Mouse (Mus musculus): Measurements from ENCODE around the gene Slc17a5. TPM values are rescaled to one million over a fixed set of nuclear protein-coding genes. Genes with fewer than 3 reads are reported as not detected.
"Not testable (repeated sequence)": the region's sequence is repeated elsewhere in the genome, so short reads cannot be mapped to it uniquely, and the experiment has no call there.

The Slc17a5 gene
- total RNA-seq, 2 experiments from 2014 or later: 18.8 to 20.7 TPM

DNA sequence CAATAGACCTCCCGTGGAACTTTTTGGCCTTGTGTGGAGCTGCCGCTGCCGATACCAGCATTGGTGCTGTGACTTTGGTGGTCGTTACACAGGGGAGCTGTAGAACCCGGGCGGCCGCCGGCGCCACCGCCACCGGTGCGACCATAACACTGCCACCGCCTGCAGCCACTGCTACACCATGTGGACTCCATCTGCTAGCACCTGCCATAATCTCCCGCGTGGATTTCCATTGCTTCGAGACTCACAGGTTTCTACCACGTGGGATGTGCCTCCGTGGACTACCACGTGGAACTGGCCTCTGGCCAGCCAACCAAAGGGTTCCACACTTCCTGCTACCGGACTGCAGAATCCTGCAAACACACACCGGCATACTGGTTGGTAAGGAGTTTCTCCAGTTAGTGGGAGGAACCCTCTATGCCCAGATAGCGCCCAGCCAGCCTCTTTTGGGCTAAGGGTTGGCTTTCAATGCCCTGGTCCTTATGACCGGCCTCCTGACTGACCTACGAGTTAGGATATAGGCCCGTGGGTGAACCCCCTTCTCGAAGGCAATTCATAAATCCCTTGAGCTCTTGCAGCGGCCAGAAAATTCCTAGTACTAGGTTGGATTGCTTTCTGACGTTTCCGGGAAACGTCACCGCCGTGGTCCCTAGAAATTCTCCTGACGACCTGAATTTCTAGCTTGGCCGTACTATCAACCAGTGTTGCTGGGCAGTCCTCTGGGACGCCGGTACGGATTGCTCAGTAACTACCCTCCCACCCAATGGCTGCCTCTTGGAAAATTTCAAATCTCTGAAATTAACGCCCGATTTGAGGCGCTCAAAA is 66.8 kb downstream of the Slc17a5 start:
- peak; percentile 17 to 33 for DNase-seq (ENCODE audit: extremely low spot score in 1 of 2, low spot score in 1 of 2)

DNA sequence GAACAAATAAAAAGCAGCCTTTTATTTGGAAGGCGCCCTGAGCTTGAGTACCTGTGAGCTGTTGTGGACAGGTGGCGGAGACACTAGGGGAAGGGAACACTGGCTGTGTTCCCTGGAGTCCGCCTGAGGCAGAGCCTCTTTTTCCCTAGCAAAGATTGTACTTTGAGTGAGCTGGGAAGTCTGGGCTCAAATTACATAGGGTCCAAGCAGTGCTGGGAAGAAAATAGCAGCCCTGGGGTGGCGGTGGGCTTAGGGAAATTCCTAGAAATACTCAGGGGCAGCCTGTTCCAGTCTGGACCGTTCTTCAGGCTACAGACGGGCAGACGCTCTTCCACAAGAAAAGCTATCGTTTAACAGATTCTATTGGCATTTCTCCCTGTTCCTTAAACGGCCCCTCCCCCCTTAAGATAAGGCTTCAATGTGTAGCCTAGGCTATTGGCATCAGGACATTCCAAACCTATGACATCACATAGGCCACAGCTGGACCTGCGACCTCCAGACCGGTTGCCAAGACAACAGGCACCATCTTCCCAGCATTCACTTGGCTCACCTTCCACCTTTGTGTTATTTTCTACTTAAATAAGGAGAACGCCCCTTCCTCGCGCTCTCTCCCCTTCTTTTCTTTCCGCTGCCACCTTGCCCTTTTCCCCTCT is 67.6 kb downstream of the Slc17a5 start:
- DNase-seq (ENCODE audit: extremely low spot score in 1 of 2, low spot score in 1 of 2): no peak

DNA sequence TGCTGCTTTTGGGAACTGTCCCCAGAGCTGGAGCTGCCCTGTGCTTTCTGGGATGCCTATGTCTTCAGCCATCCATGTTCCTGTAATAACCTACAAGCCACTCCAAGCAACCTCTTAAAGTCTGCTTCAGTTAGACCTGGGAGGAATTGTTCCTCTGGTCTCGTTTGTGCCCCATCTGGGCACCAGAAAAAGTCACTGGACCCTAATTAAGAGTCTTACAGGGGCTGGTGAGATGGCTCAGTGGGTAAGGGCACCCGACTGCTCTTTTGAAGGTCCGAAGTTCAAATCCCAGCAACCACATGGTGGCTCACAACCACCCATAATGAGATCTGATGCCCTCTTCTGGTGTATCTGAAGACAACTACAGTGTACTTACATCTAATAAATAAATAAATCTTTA is 70.6 kb downstream of the Slc17a5 start:
- DNase-seq (ENCODE audit: extremely low spot score in 1 of 2, low spot score in 1 of 2): not testable (repeated sequence)

DNA sequence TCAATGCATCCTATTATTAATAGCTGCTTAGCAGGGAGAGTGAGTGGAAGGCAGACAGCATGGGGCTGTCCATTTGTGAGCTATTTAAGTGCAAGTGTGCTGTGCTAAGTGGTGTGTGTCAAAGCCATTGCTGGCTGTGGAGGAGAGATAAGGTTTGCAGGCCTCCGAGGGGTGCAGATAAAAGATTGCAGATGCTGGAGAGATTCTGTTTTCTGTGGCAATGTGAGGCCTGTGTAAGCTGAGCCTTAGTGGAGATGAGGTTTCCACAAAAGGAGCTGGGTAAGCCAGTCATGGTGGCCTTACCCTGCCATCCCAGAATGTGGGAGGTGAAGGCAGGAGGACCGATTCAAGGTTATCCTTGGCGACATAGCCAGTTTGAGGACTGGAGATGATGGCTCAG is 71.7 kb downstream of the Slc17a5 start:
- DNase-seq (ENCODE audit: extremely low spot score in 1 of 2, low spot score in 1 of 2): no peak

DNA sequence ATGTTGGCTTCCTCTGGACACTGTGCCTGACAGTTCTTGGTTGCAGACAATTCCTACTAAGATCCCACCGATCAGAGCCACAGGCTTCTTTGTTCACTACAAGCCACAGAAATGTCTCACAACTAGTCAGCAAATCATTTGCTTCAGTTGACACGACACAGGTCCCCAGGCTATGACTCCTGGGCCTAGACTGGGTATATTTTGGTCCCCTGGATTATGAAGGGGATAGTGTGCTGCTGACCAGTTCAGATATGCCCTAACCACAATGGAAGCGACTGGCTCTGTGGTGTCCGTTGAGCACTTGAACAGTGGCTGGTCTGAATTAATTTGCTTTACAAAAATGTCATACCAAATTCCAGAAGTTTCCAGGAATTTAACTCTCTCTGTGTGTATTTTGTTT is 73.2 kb downstream of the Slc17a5 start:
- DNase-seq (ENCODE audit: extremely low spot score in 1 of 2, low spot score in 1 of 2): no peak

DNA sequence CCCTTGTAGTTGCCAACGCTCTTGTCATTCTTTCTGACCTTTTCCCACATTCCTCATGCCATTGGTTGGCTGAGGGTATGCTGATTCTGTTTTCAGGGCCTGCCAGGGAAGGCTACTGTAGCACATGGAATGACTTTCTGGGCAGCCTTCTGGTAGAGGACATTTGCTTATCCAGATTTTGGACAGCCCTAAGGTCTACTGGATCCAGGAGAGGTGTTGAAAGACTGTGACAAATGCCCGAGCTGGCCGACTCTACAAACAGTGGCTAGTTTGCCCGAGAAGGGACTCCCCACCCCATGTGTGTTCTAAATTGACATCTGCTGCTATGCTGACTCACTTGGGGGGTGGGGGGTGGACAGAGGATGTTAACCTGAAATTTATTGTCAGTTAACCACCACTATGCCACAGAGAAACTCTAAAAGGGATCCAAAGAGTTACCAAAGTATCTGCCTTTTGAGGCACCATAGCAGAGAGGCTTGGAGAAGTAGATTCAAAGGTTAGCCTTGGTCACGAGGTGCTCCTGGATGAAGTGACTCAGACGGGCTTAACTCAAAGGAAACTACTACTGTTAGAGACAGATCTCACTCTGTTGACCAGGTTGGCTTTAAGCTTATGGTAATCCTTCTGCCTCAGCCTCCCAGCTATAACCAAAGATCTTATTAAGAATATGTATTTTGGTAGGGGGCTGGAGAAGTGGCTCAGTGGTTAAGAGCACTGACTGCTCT is 73.9 kb downstream of the Slc17a5 start:
- DNase-seq (ENCODE audit: extremely low spot score in 1 of 2, low spot score in 1 of 2): no peak

DNA sequence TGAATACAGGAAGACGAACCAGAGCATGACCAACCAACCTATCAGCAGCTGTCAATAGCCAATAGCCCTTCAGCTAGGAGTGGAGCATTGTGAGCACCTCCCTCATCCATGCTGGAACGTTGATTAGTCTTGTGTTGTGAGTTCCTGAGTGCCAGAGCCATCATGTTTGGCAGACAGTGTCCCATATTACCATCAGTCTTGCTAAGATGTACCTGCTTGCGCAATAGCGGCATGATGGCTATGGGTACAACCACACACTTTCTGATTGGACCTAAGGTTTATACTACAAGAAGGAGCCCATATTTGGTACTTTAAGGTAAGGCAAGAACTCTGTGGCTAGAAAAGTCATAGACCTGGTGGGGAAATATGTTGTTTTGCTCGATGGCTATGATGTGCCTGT is 76.1 kb downstream of the Slc17a5 start:
- DNase-seq (ENCODE audit: extremely low spot score in 1 of 2, low spot score in 1 of 2): no peak

DNA sequence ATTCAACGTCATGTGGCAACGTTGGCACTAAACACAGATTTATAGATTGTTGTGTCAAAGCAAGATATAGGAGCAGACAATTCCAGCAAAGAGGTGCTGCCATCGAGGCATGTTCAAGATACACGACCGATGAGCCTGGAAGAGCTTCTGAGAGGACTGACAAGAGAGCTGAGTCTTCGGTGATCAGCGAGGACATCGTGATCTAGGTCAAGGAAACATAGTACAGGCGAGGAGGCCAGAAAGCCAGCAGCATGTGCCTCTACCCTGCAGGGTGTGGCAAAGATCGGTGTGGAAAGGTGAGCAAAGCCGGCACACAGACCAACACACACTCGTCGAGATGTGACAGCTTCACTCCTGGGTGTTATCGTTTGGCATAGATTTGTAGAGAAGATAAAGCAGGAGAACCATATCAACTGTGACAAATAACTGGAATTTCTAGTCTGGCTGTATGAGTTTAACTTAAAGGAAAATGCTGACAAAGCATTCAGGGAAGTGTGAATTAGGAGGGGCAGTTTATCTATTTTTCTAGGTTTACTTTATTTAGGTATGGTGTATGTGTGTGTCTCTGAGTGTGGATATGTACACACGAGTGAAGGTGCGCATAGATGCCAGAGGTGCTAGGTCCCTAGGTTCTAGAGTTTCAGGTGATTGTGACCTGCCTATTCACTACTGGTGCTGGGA is 79.6 kb downstream of the Slc17a5 start:
- DNase-seq (ENCODE audit: extremely low spot score in 1 of 2, low spot score in 1 of 2): no peak

DNA sequence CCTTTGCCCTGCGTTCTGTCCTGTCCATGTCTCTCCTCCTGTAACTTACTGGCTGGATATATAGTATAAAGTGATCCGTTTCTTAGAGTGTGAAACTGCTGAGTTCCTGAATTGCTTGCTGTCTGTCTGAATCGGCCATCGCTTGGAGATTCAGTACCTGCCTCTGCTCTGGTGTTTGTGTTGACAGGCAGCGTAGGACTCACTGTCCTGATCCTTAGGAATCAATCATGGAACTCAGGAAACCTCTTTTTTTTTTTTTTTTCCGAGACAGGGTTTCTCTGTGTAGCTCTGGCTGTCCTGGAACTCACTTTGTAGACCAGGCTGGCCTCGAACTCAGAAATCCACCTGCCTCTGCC is 81.1 kb downstream of the Slc17a5 start:
- DNase-seq (ENCODE audit: extremely low spot score in 1 of 2, low spot score in 1 of 2): no peak

DNA sequence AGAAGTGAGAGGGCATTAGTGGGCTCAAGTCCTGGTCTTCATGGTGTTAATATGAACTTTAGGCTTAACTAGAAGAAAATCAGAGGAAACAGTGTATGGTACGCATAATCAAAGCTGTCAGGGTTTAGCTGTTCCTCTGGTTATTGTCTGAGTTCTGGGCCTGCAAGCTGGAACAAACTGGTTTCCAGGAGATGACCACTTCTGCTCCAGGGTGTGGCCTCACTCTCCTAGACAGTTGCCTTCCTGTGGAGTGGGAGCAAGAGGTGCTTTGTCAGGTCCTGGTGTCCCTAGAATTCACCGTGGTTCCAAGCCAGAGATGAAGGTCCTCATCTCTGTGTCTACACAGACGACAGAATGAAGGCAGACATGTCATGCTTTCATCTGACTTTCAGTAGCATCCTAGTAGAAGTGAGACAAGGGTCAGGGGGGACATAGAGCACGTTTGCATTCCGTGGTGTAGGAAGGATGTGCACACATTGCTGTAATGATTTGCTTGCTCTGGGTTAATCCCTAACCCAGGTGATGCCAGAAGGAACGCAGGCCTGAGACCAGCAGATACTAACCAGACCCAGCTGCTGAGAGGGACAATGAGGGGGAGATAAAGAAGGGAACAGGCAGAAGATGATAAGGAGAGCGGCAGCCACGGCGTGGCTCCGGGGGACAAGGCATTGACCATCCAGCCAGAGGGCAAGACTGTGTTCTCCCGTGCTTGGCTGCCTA is 81.7 kb downstream of the Slc17a5 start:
- no peak for DNase-seq (ENCODE audit: extremely low spot score in 1 of 2, low spot score in 1 of 2)

DNA sequence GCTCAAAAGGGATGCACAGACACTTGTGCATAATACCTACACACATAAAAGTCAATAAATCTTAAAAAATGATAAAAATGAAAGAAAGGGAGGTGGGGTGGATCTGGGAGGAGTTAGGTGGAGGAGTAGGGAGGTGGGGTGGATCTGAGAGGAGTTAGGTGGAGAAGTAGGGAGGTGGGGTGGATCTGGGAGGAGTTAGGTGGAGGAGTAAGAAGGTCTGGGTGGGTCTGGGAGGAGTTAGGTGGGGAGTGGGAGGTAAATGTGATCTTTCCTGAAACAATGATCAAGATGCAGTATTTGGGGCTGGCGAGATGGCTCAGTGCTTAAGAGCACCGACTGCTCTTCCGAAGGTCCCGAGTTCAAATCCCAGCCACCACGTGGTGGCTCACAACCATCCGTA is 82.6 kb downstream of the Slc17a5 start:
- DNase-seq (ENCODE audit: extremely low spot score in 1 of 2, low spot score in 1 of 2): no peak

DNA sequence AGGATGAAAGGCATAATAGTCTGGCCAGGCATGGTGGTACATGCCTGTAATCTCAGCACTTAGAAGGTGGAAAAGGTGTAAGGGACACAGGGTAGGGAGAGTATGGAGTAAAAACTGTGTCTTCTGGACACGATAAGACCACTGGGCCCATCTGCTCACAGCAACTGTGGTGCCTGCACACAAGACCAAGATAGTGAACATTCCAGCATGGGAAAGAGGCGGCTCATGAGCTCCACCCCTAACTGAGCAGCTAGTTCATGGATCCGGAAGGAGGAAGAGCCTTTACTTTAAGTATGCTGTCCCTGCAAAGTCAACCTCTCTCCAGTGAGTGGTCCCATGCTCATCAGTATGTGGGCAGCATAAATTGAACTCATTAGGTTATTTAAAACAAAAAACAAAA is 83.2 kb downstream of the Slc17a5 start:
- DNase-seq (ENCODE audit: extremely low spot score in 1 of 2, low spot score in 1 of 2): no peak

DNA sequence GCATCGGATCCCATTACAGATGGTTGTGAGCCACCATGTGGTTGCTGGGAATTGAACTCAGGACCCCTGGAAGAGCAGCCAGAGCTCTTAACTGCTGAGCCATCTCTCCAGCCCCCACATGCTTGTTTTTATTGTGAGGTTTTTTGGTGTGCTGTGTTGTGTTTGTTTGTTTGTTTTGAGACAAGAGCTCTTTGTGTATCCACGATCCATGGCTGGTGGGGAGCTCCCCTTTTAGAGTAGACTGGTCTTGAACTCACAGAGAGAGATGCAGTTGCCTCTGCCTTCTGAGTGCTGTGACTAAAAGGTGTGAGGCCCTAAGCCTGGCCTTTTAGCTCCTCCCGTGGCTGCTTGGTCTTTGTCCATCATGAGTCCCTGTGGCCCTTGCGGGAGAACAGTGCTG is 83.7 kb downstream of the Slc17a5 start:
- DNase-seq (ENCODE audit: extremely low spot score in 1 of 2, low spot score in 1 of 2): no peak

DNA sequence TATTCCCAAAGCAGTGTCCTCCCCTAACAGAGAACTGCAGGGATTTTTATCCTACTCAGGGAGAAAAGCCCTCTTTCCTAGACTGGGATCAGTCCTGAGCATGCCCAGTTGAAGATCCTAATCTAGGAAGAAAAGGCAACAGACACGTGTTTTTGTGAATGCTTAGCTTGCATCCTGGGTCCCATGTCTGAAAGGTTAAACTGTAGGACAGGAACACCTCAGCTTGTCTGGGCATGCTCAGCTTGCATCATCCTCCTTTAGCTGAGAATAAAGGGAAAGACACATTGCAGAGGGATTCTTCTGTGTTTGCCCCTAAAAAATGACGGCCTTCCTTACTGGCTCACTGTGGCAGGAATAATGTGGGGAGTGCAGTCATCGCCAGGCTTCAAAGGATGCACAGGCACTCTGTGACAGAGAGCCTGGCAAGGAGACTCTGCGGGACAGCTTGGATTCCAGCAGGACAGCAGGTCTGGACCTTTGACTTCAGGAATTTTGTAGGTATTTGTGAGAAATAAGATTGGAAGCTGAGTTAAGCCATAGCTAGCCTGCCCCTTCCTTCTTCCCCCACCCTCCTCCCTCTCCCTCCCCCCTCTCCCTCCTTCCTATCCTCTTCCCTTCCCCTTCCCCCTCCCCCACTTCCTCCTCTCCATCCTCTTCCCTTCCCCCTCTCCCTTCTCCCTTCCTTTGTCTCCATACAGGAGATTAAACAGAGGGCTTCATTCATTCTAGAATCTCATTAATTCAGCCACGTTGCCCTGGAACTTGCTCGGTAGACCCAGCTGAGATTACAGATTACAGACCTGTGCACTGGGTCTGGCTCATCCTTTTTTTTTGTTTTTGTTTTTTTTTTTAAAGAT is 84.4 kb downstream of the Slc17a5 start:
- DNase-seq (ENCODE audit: extremely low spot score in 1 of 2, low spot score in 1 of 2): no peak

DNA sequence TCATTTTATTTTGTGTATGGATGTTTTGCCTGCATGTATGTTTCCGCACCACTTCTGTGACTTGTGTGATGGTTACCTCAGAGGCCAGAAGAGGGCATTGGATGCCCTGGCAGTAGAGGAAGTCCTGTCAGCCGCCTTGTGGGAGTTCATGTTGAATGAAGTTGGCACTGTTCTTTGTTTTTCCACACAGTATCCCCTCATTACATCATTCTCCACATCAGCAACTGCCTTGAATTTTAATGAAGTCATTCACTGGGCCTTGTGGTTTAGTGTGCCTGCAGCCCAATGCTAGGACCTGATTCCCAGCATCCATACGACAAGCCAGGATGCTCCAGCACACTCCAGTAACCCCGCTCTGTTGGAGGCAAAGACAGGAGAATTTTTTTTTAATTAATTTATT is 86.6 kb downstream of the Slc17a5 start:
- no peak for DNase-seq (ENCODE audit: extremely low spot score in 1 of 2, low spot score in 1 of 2)

DNA sequence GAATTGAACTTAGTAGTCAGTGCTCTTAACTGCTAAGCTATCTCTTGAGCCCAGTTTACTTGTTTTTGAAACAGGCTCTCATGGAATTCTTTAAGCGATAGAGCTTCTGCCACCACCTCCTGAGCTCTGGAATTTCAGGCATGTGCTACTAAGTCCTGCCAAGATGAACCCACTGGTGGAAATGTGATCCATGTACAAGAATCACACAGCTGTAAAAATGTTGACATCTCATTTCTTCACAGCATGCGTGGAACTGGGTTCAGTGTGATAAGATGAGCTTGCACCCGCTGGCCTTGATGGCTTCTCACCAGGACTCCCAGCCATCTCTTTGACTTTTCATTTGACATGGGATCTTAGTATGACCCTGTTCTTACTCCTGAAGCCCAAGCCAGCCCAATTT is 87.5 kb downstream of the Slc17a5 start:
- no peak for DNase-seq (ENCODE audit: extremely low spot score in 1 of 2, low spot score in 1 of 2)

DNA sequence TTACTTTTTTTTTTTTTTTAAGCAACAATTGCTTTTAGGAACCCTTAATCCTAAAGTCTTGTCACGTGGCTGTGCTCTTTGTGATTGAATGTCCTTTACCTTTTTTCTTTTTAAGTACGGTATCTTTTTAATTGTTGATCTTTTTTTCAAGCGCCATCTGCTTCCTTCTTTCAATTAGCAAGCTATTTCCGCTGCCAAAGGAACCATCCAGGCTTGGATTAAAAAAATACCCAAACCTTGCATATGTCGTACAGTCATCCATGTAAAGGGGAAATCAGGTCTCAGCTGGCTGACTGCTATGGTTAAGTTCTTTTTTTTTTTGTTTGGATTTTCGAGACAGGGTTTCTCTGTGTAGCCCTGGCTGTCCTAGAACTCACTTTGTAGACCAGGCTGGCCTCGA is 94.7 kb downstream of the Slc17a5 start:
- DNase-seq (ENCODE audit: extremely low spot score in 1 of 2, low spot score in 1 of 2): no peak

DNA sequence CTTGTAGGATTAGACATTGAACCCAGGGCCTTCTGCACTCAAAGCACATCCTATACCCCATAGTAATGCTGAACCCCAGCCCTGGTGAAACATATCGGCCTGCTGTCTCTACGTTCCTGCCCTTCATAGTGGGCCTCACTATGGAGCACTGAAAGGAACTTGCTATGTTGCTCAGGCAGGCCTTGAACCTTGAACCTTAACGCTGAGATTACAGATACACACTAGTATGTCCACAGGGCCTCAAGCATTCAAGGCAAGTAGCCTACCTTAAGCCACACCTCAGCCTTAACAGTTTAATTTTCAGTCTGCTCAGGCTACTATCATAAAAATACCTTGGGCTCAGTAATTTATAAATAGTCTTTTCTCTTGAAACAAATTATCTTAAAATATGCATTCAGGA is 95.6 kb downstream of the Slc17a5 start:
- no peak for DNase-seq (ENCODE audit: extremely low spot score in 1 of 2, low spot score in 1 of 2)

DNA sequence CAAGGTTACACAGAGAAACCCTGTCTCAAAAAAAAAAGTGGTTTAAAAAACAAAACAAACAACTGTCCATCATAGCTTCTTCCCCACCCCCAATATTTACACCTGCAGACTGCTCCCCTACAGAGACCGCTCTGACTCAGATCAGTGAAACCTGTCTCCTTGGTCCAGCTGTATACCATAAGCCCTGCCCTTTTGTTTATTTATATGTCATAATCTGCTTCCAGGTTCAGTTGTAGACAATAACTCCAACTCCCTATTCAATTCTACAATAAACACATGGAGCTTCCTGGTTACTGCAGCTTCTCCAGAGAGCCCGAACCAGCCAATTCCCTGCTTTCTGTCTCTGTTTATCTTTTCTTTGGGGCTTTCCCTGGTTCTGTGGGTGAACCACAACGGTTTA is 96.7 kb downstream of the Slc17a5 start:
- no peak for DNase-seq (ENCODE audit: extremely low spot score in 1 of 2, low spot score in 1 of 2)
